Mouse (Mus musculus) cerebellum, adult 2 months (tissue): ENCODE results near the gene Map1b.

ENCODE experiments used
- CTCF ChIP-seq: fragments of 200-500 bp; IDR thresholded peaks from 2 replicates; pipeline ENCODE4 v1.5.1; 2011; ENCODE audit warnings: low read depth, mild to moderate bottlenecking, control low read depth, low read length, moderate library complexity, borderline replicate concordance; ENCODE audit not compliant: insufficient read depth
- POLR2A ChIP-seq: fragments of 200-500 bp; IDR thresholded peaks from 2 replicates; pipeline ENCODE4 v1.6.1; 2011; ENCODE audit warnings: low read length, control low read depth, borderline replicate concordance; ENCODE audit not compliant: insufficient read depth

GRCm38 (mm10) chr13:99470084-99470483, 46.3 kb downstream of the Map1b start:
- TF ChIP-seq CTCF, result no peak
- TF ChIP-seq POLR2A, result no peak
